Mouse (Mus musculus): ENCODE data around the gene Ttll9. TPM values are rescaled to one million over a fixed set of nuclear protein-coding genes. Genes with fewer than 3 reads are reported as not detected.
A peak's percentile ranks its signal among the peaks of the same experiment; 100 is the strongest.

The Ttll9 gene
- polyA plus RNA-seq, 1 experiment = not detected

DNA sequence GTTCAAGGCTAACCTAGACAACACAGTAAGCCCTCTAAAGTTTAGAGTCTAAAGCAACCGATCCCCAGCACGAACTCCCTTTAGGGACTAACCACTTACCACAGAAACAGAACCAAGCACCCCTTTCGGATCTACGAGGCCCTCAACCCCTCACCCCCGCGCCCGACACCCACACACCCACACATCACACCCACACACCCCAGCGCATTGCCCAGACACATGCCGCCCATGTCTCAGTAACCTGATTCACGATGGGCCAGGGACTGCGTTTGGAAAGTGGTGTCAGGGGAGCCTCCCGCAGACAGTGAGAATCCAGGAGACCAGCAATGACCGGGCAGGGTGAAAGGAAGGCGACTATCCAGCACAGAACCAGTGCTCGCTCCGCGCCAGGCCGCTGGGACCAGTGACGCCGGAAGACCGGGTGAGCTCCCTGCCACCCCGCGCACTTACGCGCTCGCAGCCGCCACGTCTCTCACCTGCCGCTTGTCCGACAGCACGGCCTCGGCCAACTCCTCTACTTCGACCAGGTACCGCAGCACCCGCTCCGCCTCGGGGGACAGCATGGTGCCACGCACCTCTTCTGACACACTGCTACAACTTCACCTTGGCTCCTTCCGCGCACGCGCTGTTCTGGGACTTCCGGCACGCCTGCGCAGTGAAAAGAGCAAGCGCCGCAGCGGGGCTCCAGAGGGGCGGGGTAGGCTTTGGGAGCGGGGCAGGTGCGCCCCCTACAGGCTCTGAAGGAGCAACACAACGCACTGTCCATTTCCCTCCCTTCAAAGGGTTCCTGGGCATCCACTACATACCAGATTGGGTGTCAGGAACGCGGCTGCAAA, 52.7 kb downstream of the Ttll9 start, which contains the start of gene Pdrg1:
Gene Pdrg1, minus strand, starts transcription at position 670 of the 836 bp plus-strand sequence.
- WGBS = under 1% methylated on average over 54 of the region's 54 CpGs
- TF ChIP-seq POLR2A (IDR thresholded peaks at IDR 0.05; ENCODE audit: low read depth, low read length) (peak; percentile 54), CTCF (IDR thresholded peaks at IDR 0.05; ENCODE audit: extremely low read depth, insufficient read length, insufficient replicate concordance, low read depth, low read length) (peak; percentile 97)
- peaks cover 22% of the 10 kb centered on the region for H3K36me3 ChIP-seq (ENCODE audit: control insufficient read depth, insufficient read depth, low read length)
- no peaks in the 10 kb centered on the region for H3K27me3 ChIP-seq (ENCODE audit: control insufficient read depth, insufficient read depth, low read length)
- H3K27ac ChIP-seq (ENCODE audit: insufficient read depth, low read depth, low read length) = no peak within 1 kb of the TSS
- H3K4me3 ChIP-seq (ENCODE audit: low read depth, low read length) = peak within 1 kb of the TSS; percentile 91
- H3K4me1 ChIP-seq (ENCODE audit: control insufficient read depth, insufficient read depth, insufficient read length, low read length) = no peaks in the 10 kb centered on the region; the same call in 1 of the 2 replicates

DNA sequence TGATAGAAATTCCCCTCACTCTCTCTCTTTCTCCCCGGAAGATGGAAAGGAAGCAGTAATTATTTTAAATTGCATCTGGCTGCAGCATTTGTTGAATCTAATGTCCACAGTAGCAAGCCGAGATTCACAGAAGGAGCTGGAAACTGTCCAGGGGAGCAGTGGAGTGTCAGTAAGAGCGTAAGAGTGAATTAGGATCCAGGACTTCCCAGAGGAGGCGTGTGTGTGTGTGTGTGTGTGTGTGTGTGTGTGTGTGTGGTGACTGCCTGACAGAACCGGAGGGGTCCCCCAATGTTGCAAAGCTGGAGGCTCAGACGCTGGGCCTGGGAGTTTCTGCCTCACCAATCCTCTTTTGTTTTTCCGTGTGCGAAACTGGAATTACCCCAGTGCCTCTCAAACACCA, 53.5 kb downstream of the Ttll9 start:
- Histone ChIP-seq H3K4me1 (ENCODE audit: control insufficient read depth, insufficient read depth, insufficient read length, low read length) (no peaks in the 10 kb centered on the region; the same call in 1 of the 2 replicates), H3K4me3 (ENCODE audit: low read depth, low read length) (no peak overlapping the region), H3K36me3 (ENCODE audit: control insufficient read depth, insufficient read depth, low read length) (peaks cover 16% of the 10 kb centered on the region), H3K27ac (ENCODE audit: insufficient read depth, low read depth, low read length) (no peak overlapping the region), H3K27me3 (ENCODE audit: control insufficient read depth, insufficient read depth, low read length) (no peaks in the 10 kb centered on the region)
- TF ChIP-seq CTCF (IDR thresholded peaks at IDR 0.05; ENCODE audit: extremely low read depth, insufficient read length, insufficient replicate concordance, low read depth, low read length) (no peak), POLR2A (IDR thresholded peaks at IDR 0.05; ENCODE audit: low read depth, low read length) (no peak)
- WGBS = 33% methylated on average over 8 of the region's 8 CpGs

DNA sequence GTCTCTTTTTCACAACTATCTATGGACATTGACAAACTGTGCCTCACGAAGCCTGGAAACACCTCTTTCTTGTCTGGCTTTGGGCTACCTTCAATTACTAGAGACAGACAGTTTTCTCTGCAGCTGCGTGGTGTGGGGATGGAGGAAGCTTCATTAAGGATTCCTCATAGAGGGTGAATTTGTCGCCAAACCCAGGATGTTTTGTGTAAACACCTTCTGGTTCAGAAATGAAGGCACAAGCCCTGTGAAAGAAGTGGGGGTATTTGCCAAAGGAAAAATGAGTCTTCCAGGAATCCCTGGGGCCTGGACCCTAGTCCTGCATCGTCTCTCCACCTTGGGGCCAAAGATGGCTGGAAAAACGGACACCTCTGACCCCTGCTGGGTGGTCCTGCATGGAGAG, 54.5 kb downstream of the Ttll9 start:
- WGBS = 39% methylated on average over 5 of the region's 5 CpGs
- H3K27me3 ChIP-seq (ENCODE audit: control insufficient read depth, insufficient read depth, low read length) = no peaks in the 10 kb centered on the region
- H3K4me1 ChIP-seq (ENCODE audit: control insufficient read depth, insufficient read depth, insufficient read length, low read length) = no peaks in the 10 kb centered on the region; the same call in 1 of the 2 replicates
- TF ChIP-seq POLR2A (IDR thresholded peaks at IDR 0.05; ENCODE audit: low read depth, low read length) (no peak), CTCF (IDR thresholded peaks at IDR 0.05; ENCODE audit: extremely low read depth, insufficient read length, insufficient replicate concordance, low read depth, low read length) (no peak)
- H3K27ac ChIP-seq (ENCODE audit: insufficient read depth, low read depth, low read length) = no peak overlapping the region
- H3K4me3 ChIP-seq (ENCODE audit: low read depth, low read length) = no peak overlapping the region
- peaks cover 11% of the 10 kb centered on the region for H3K36me3 ChIP-seq (ENCODE audit: control insufficient read depth, insufficient read depth, low read length)

DNA sequence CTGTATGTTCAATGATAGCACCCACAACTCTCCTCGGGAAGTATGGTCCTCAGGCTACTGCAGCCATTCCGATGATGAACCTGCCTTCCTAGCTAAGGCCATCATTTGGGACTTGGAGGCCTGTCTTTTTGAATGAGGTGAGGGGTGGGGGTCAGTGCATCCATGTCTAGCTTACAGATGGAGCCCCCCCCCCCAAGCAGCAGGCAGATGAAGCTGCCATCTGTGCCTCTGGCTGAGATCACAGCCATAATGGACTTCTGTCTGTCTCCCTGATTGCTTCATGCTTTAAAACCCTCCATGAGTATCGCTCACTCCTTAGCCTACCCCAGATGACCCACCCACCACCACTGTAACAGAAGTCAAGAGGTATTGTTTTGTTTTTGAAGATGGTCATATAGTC, 57.1 kb downstream of the Ttll9 start:
- H3K36me3 ChIP-seq (ENCODE audit: control insufficient read depth, insufficient read depth, low read length) = no peaks in the 10 kb centered on the region
- TF ChIP-seq POLR2A (IDR thresholded peaks at IDR 0.05; ENCODE audit: low read depth, low read length) = no peak
- no peak for TF ChIP-seq CTCF (IDR thresholded peaks at IDR 0.05; ENCODE audit: extremely low read depth, insufficient read length, insufficient replicate concordance, low read depth, low read length)
- no peaks in the 10 kb centered on the region; the same call in 1 of the 2 replicates for H3K4me1 ChIP-seq (ENCODE audit: control insufficient read depth, insufficient read depth, insufficient read length, low read length)
- no peaks in the 10 kb centered on the region for H3K27me3 ChIP-seq (ENCODE audit: control insufficient read depth, insufficient read depth, low read length)
- no peak overlapping the region for H3K4me3 ChIP-seq (ENCODE audit: low read depth, low read length)
- WGBS = 80% methylated on average over 3 of the region's 3 CpGs
- no peak overlapping the region for H3K27ac ChIP-seq (ENCODE audit: insufficient read depth, low read depth, low read length)

DNA sequence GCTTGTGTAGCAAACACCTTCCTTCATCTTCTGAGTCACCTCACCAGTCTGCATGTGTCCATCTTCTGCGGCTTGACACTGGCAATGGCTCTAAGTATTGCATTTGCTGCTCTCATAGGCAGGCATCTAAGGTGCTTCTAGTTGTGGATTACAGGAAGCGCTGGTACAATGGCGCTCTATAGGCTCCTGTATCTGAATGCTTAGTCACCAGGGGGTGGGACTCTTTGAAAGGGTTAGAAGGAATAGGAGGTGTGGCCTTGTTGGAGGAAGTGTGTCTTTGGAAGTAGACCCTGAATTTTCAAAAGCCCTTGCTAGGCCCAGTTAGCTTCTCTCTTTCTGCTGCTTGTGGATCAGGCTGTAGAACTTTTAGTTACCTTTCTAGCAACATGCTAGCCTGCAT, 58.9 kb downstream of the Ttll9 start:
- H3K27ac ChIP-seq (ENCODE audit: insufficient read depth, low read depth, low read length) = no peak overlapping the region
- no peaks in the 10 kb centered on the region for H3K4me1 ChIP-seq (ENCODE audit: control insufficient read depth, insufficient read depth, insufficient read length, low read length)
- no peaks in the 10 kb centered on the region for H3K27me3 ChIP-seq (ENCODE audit: control insufficient read depth, insufficient read depth, low read length)
- no peaks in the 10 kb centered on the region for H3K36me3 ChIP-seq (ENCODE audit: control insufficient read depth, insufficient read depth, low read length)
- 75% methylated on average over 3 of the region's 3 CpGs for WGBS
- no peak overlapping the region for H3K4me3 ChIP-seq (ENCODE audit: low read depth, low read length)
- TF ChIP-seq CTCF (IDR thresholded peaks at IDR 0.05; ENCODE audit: extremely low read depth, insufficient read length, insufficient replicate concordance, low read depth, low read length) (no peak), POLR2A (IDR thresholded peaks at IDR 0.05; ENCODE audit: low read depth, low read length) (no peak)

DNA sequence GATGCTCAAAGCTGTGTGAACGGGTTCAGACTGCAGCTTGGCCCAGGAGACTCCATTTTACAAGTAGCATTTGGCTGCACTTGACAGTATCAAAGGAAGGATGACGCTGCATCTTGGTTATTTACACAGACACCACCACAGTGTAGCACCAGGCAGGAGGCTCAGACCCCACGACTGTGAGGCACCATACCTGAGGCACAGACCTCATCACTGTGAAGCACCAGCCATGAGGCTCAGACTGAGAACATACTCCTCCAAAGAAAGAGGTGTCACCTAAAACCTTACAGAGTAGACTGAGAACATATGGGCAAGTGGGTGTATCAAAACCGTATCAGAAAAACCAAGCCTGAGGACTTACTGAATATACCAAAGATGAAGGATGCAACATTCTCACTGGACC, 60.6 kb downstream of the Ttll9 start:
- Histone ChIP-seq H3K4me1 (ENCODE audit: control insufficient read depth, insufficient read depth, insufficient read length, low read length) (no peaks in the 10 kb centered on the region), H3K27me3 (ENCODE audit: control insufficient read depth, insufficient read depth, low read length) (no peaks in the 10 kb centered on the region), H3K36me3 (ENCODE audit: control insufficient read depth, insufficient read depth, low read length) (no peaks in the 10 kb centered on the region), H3K27ac (ENCODE audit: insufficient read depth, low read depth, low read length) (no peak overlapping the region), H3K4me3 (ENCODE audit: low read depth, low read length) (no peak overlapping the region)
- TF ChIP-seq CTCF (IDR thresholded peaks at IDR 0.05; ENCODE audit: extremely low read depth, insufficient read length, insufficient replicate concordance, low read depth, low read length) (no peak), POLR2A (IDR thresholded peaks at IDR 0.05; ENCODE audit: low read depth, low read length) (no peak)
- 48% methylated on average over 4 of the region's 4 CpGs for WGBS

DNA sequence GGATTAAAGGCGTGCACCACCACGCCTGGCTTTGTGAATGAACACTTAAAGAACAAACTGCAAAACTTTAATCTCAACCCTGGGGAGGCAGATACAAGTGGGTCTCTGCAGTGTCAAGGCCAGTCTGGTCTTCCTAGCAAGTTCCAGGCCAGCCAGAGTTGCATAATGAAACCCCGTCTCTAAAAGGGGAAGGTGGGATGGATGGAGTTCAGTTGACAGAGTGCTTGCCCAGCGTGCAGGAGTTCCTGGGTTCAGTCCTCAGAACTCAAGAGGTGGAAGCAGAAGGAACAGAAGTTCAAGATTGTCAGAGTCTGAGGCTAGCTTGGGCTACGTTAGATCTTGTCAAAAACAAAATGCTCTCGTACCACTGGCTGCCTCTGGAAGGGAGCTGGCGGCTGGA, 63.8 kb downstream of the Ttll9 start:
- H3K27ac ChIP-seq (ENCODE audit: insufficient read depth, low read depth, low read length) = no peak overlapping the region
- no peak for TF ChIP-seq POLR2A (IDR thresholded peaks at IDR 0.05; ENCODE audit: low read depth, low read length)
- TF ChIP-seq CTCF (IDR thresholded peaks at IDR 0.05; ENCODE audit: extremely low read depth, insufficient read length, insufficient replicate concordance, low read depth, low read length) = no peak
- no peaks in the 10 kb centered on the region for H3K4me1 ChIP-seq (ENCODE audit: control insufficient read depth, insufficient read depth, insufficient read length, low read length)
- WGBS = 71% methylated on average over 7 of the region's 7 CpGs
- H3K4me3 ChIP-seq (ENCODE audit: low read depth, low read length) = no peak overlapping the region
- no peaks in the 10 kb centered on the region; the same call in 1 of the 2 replicates for H3K27me3 ChIP-seq (ENCODE audit: control insufficient read depth, insufficient read depth, low read length)
- no peaks in the 10 kb centered on the region for H3K36me3 ChIP-seq (ENCODE audit: control insufficient read depth, insufficient read depth, low read length)
